27 mouse cellular contexts compared by ENCODE assay signal in the genomic region with DNA sequence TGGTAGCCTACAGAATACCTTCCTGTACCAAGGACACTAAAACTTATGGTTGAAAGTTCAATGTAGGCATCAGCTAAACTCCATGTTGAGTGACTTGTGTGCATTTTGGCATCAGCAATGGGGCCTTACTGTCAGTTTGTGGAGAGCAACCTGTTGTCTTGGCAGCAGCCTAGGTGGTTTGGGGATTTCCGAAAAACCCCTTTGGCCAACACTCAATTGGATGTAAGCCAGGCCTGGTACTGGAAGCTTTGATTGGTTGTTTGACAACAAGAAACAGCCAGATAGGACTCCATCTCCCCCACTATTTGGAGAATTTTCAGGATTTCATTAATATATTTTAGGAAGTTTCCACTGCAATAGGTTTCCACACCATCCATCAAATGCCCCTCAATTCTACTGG.
"Had no signal": no experiment of that assay in that cellular context is flagged by ENCODE, and none has a peak within 500 bp of the region (broad histone marks: within the 10 kb centered on the region; RNA-seq: fewer than 3 reads in every experiment).

No protein-coding gene starts in this region.

- H3K36me3 ChIP-seq: heart, embryonic 13.5 days; heart, embryonic 15.5 days; hindbrain, embryonic 13.5 days; hindbrain, embryonic 15.5 days; kidney, embryonic 15.5 days; limb, embryonic 13.5 days; limb, embryonic 15.5 days; liver, embryonic 12.5 days had no signal

- H3K4me2 ChIP-seq: heart, embryonic 11.5 days; heart, embryonic 13.5 days; heart, embryonic 15.5 days; hindbrain, embryonic 13.5 days; hindbrain, embryonic 15.5 days; kidney, embryonic 15.5 days; limb, embryonic 13.5 days; limb, embryonic 15.5 days; liver, embryonic 12.5 days had no signal

- H3K9ac ChIP-seq: heart, embryonic 13.5 days; heart, embryonic 15.5 days; hindbrain, embryonic 13.5 days; hindbrain, embryonic 15.5 days; kidney, embryonic 15.5 days; limb, embryonic 13.5 days; limb, embryonic 15.5 days; liver, embryonic 12.5 days; liver, embryonic 14.5 days had no signal

- DNase-seq: gastrocnemius, postnatal 14 days; gastrocnemius, postnatal 36 days; heart, adult 11 months; heart, adult 2 months; heart, postnatal 14 days; heart, postnatal 36 days; kidney, adult 11 months; kidney, adult 2 months; kidney, adult 9 months; kidney, postnatal 14 days; kidney, postnatal 36 days; layer of hippocampus, adult 9-11 months; layer of hippocampus, postnatal 36 days had no signal

- H3K4me1 ChIP-seq: heart, embryonic 13.5 days; heart, embryonic 15.5 days; hindbrain, embryonic 13.5 days; hindbrain, embryonic 15.5 days; kidney, embryonic 15.5 days; limb, embryonic 13.5 days; limb, embryonic 15.5 days; liver, embryonic 12.5 days had no signal

- H3K4me3 ChIP-seq: heart, adult 2 months; heart, embryonic 13.5 days; heart, embryonic 15.5 days; hindbrain, embryonic 13.5 days; hindbrain, embryonic 15.5 days; kidney, embryonic 15.5 days; left cerebral cortex, adult 2 months; limb, embryonic 13.5 days; limb, embryonic 15.5 days; liver, embryonic 12.5 days had no signal

- ATAC-seq: hindbrain, postnatal 0 days; intestine, embryonic 16.5 days; liver, embryonic 12.5 days had no signal

- H3K27ac ChIP-seq: heart, adult 2 months; heart, embryonic 13.5 days; heart, embryonic 15.5 days; hindbrain, embryonic 13.5 days; hindbrain, embryonic 15.5 days; hindbrain, postnatal 0 days; kidney, embryonic 15.5 days; kidney, postnatal 0 days; left cerebral cortex, adult 2 months; limb, embryonic 13.5 days; limb, embryonic 15.5 days; liver, embryonic 12.5 days; liver, embryonic 14.5 days had no signal

- H3K27me3 ChIP-seq: heart, embryonic 13.5 days; heart, embryonic 15.5 days; hindbrain, embryonic 13.5 days; hindbrain, embryonic 15.5 days; kidney, embryonic 15.5 days; limb, embryonic 13.5 days; limb, embryonic 15.5 days; liver, embryonic 12.5 days had no signal

- H3K9me3 ChIP-seq: heart, embryonic 13.5 days; heart, embryonic 15.5 days; hindbrain, embryonic 13.5 days; hindbrain, embryonic 15.5 days; kidney, embryonic 15.5 days; limb, embryonic 13.5 days; limb, embryonic 15.5 days; liver, embryonic 12.5 days had no signal
